Mouse (Mus musculus) hindbrain, embryonic 14.5 days (tissue): ENCODE results near the gene Hs2st1. TPM values are rescaled to one million over a fixed set of nuclear protein-coding genes. Genes with fewer than 3 reads are reported as not detected.

ENCODE experiments used
- ATAC-seq: fragments of 200-750 bp; cut with Nextera tagmentation; 2 replicates; pipeline ENCODE4 v1.8.0; 2017; ENCODE audit warnings: moderate number of reproducible peaks, mild to moderate bottlenecking, moderate TSS enrichment, moderate library complexity; ENCODE audit not compliant: low FRiP score
- DNase-seq: peaks from one replicate; pipeline ENCODE4 v3.0.0-alpha.2; 2015; ENCODE audit warnings: low spot score
- H3K27ac ChIP-seq: fragments of 300-500 bp; sonication (generic); 2 replicates; pipeline ENCODE4 v1.5.1; 2014; ENCODE audit warnings: mild to moderate bottlenecking, moderate library complexity
- H3K27me3 ChIP-seq: fragments of 300-500 bp; sonication (generic); 2 replicates; pipeline ENCODE4 v1.6.1; 2014; ENCODE audit warnings: mild to moderate bottlenecking, low read length, mixed read lengths; ENCODE audit not compliant: control insufficient read depth, insufficient read depth
- H3K36me3 ChIP-seq: fragments of 300-500 bp; sonication (generic); replicated peaks from 2 replicates; pipeline ENCODE4 v1.6.1; 2014; ENCODE audit not compliant: control insufficient read depth, insufficient read depth
- H3K4me1 ChIP-seq: fragments of 300-500 bp; sonication (generic); replicated peaks from 2 replicates; pipeline ENCODE4 v1.6.1; 2014; ENCODE audit warnings: antibody characterized with exemption, low read length, mixed read lengths; ENCODE audit not compliant: control insufficient read depth, insufficient read depth
- H3K4me2 ChIP-seq: fragments of 300-500 bp; sonication (generic); replicated peaks from 2 replicates; pipeline ENCODE4 v1.6.1; 2014; ENCODE audit warnings: mild to moderate bottlenecking, moderate library complexity
- H3K4me3 ChIP-seq: fragments of 300-500 bp; sonication (generic); replicated peaks from 2 replicates; pipeline ENCODE4 v1.5.1; 2014; ENCODE audit warnings: mild to moderate bottlenecking, low read length
- H3K9ac ChIP-seq: fragments of 300-500 bp; sonication (generic); 2 replicates; pipeline ENCODE4 v1.6.1; 2014
- H3K9me3 ChIP-seq: fragments of 300-500 bp; sonication (generic); 2 replicates; pipeline ENCODE4 v1.6.1; 2016; ENCODE audit warnings: low read length; ENCODE audit not compliant: control insufficient read depth
- WGBS: fragments of 180-500 bp; shearing (Covaris S2); extraction: QIAGEN DNeasy Blood & Tissue Kit; methylation state at CpG from one replicate; pipeline ENCODE4 v1.1.7; 2014; 5-methylcytosine and 5-hydroxymethylcytosine counted together
- polyA plus RNA-seq: library from polyadenylated mRNA; unstranded; fragments of >200 nt; fragmentation: Nextera tagmentation; extraction: Ambion mirVana; gene quantifications from 2 replicates; pipeline ENCODE4 v1.2.1, GENCODE M21; 2014

Hs2st1 gene
- polyA plus RNA-seq, 1 experiment from 2014 or later, result 15.2 TPM

DNA sequence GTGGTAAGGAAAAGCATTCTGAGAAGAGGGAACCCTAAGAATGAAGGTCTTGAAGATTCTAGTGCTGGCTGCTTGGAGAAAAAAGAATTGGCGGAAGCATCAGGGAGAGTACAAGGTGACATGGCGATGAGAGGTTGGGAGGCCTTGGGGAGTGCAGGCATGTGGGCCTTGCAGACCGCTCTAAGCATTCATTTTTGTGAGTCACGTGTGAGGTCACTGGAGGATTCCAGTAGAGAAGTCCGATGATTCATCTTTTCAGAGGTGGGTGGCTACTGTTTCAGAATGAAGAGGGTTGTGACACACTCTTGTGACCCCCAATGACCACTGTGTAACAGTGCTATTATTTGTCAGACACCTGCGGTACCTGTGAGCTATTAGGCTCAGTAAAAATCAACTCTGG, 121.0 kb downstream of the Hs2st1 start:
- Histone ChIP-seq H3K4me3 (no peak overlapping the region), H3K27me3 (no peaks in the 10 kb centered on the region), H3K4me1 (peaks cover 3% of the 10 kb centered on the region; the same call in 1 of the 2 replicates), H3K9me3 (no peaks in the 10 kb centered on the region), H3K9ac (no peak overlapping the region), H3K36me3 (peaks cover 3% of the 10 kb centered on the region; the same call in 1 of the 2 replicates), H3K27ac (no peak overlapping the region), H3K4me2 (no peak overlapping the region)
- DNase-seq (no peak), ATAC-seq (no peak)
- 95% methylated on average over 6 of the region's 6 CpGs for WGBS

DNA sequence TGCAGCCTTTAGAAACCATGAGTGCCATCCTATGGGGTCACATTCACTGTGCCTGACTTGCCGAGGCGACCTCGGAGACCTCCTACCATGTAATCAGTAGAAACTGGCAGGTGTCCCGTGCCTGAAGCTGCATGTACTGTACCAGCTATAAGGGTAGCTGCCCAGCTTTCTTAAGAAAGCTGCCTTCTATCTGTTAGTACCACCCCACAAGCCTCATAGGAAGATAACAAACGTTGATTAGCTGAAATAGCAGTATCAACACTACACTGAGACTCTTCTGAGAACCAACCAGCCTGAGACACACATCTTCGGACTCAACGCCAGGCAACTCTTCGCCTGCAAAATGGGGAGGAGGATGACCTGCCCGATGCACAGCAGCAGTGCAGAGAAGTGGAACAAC, 122.1 kb downstream of the Hs2st1 start:
- no peaks in the 10 kb centered on the region for H3K9me3 ChIP-seq
- no peak overlapping the region for H3K4me3 ChIP-seq
- no peak for ATAC-seq
- no peaks in the 10 kb centered on the region for H3K4me1 ChIP-seq
- H3K9ac ChIP-seq, result no peak overlapping the region
- no peak overlapping the region for H3K4me2 ChIP-seq
- 92% methylated on average over 9 of the region's 9 CpGs for whole genome bisulfite sequencing
- DNase-seq, result no peak
- no peaks in the 10 kb centered on the region; the same call in 1 of the 2 replicates for H3K36me3 ChIP-seq
- H3K27ac ChIP-seq, result no peak overlapping the region
- H3K27me3 ChIP-seq, result no peaks in the 10 kb centered on the region

DNA sequence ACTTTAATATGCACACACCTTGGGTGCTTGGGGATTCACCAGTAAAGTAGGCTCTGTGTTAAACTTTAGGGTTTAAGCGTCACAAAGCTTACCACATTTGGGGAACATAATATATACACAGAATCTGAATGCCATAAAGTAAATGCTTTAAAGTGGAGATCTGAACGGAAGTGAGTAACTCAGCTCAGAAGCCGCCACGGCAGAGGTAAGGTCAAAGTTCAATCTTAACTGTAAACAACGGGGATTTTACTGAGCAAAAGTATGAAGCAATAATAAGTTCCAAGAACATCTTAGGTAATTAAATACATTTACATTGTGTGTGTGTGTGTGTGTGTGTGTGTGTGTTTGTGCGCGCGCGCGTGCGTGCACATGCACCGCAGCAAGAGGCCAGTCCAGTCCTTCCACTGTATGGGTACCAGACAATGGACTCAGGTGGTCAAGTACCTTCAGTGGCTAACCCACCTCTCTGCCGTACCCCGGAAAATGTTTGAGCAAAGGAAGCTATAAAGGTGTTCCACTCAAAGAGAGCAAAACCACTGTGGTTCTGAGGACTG, 123.8 kb downstream of the Hs2st1 start:
- no peaks in the 10 kb centered on the region for H3K27me3 ChIP-seq
- no peaks in the 10 kb centered on the region for H3K9me3 ChIP-seq
- H3K4me3 ChIP-seq, result no peak overlapping the region
- H3K4me1 ChIP-seq, result no peaks in the 10 kb centered on the region
- no peak overlapping the region for H3K27ac ChIP-seq
- no peaks in the 10 kb centered on the region for H3K36me3 ChIP-seq
- ATAC-seq, result no peak
- H3K4me2 ChIP-seq, result no peak overlapping the region
- 97% methylated on average over 14 of the region's 14 CpGs for WGBS
- no peak for DNase-seq
- H3K9ac ChIP-seq, result no peak overlapping the region

DNA sequence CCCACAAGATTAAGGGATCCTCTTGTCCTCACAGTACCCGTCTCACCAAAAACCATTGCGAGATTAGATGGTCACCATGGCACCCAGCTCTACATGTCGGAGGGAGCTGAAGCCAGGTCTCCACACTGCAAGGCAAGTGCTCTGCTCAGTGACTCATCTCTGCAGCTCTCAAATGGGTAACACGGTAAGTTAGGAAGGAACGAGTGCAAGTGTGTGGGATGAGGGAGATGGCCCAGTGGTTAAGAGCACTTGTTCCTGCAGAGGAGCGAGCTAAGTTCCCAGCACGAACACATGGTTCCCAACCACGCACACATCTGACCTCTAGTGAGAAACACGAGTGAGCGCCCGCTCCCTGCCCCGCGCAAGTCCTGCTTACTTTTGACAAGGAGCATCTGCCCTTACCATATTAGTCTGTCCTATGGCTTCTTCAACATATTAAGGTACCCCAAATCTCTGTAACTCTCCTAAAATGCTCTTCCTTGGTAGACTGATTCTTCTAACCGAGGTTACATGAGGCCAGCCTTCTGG, 132.0 kb downstream of the Hs2st1 start:
- no peaks in the 10 kb centered on the region for H3K4me1 ChIP-seq

DNA sequence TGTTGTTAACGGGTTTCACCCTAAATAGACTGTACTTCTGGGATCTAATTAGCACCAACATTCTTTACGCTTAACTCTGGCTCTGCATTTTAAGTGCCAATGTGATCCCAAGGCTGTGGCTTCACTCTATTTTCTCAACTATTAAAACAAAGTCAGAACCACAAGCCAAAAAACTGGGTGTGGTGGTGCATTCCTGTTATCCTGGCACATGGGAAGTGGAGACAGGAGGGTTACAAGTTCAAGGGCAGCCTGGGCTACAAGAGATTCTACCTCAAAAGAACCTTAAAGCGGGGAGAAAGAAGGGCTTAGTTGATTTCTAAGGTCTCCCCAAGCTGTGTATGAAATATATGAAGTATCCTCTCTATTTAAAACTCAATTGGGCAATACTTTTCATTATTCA, 133.9 kb downstream of the Hs2st1 start:
- DNase-seq (no peak), ATAC-seq (no peak)
- Histone ChIP-seq H3K4me2 (no peak overlapping the region), H3K27ac (no peak overlapping the region), H3K9me3 (no peaks in the 10 kb centered on the region), H3K4me1 (no peaks in the 10 kb centered on the region), H3K27me3 (no peaks in the 10 kb centered on the region), H3K36me3 (no peaks in the 10 kb centered on the region), H3K4me3 (no peak overlapping the region), H3K9ac (no peak overlapping the region)
- 77% methylated on average over 3 of the region's 3 CpGs for WGBS

More for the DNA sequence above, 132.0 kb downstream of the Hs2st1 start:
- 96% methylated on average over 14 of the region's 14 CpGs for WGBS
- H3K27ac ChIP-seq, result no peak overlapping the region
- no peak overlapping the region for H3K9ac ChIP-seq
- ATAC-seq, result no peak
- H3K4me3 ChIP-seq, result no peak overlapping the region
- no peaks in the 10 kb centered on the region for H3K9me3 ChIP-seq
- H3K36me3 ChIP-seq, result no peaks in the 10 kb centered on the region
- no peak overlapping the region for H3K4me2 ChIP-seq
- no peak for DNase-seq
- H3K27me3 ChIP-seq, result no peaks in the 10 kb centered on the region

DNA sequence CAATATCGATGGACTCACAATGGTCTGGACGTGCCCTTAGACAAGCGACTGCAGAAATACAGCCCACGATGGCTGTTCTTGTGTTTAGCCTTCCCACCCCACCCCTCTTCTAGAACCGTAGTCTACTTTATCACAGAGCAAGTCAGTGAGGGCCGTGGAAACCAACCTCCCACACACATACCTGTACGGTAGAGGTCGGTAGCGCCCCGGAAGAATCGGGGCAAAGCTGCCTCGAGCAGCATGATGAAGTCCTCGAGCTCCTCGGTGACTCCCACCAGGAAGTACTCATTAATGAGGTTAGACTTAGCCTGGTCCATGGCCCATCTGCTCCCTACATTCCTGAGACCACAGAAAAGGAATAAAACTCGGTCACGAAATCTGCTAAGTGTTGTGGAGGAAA, 134.7 kb downstream of the Hs2st1 start:
- Histone ChIP-seq H3K9ac (no peak overlapping the region), H3K27me3 (no peaks in the 10 kb centered on the region), H3K36me3 (no peaks in the 10 kb centered on the region), H3K27ac (no peak overlapping the region), H3K4me1 (no peaks in the 10 kb centered on the region), H3K9me3 (no peaks in the 10 kb centered on the region), H3K4me2 (no peak overlapping the region), H3K4me3 (no peak overlapping the region)
- 97% methylated on average over 16 of the region's 16 CpGs for WGBS
- DNase-seq, result no peak
- ATAC-seq, result no peak

DNA sequence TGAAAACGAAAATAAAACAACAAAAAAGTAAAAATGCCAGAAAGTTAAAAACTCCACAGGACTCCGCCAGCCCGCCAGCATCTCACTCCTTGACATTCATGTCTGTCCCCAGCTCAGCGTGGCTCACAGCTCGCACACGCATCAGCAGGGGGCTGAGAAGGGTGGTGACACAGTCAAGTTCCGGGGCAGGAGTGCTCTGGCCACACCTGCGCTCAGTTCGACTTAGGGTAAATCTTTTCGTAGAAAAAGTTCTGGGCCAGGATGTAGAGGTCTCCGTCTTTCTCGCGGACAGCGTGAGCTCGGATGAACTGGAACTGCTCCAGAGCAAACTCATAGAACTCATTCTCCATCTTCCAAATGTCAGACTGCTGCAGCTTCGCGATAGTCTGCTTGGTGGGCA, 135.7 kb downstream of the Hs2st1 start:
- 92% methylated on average over 17 of the region's 17 CpGs for WGBS
- no peaks in the 10 kb centered on the region for H3K36me3 ChIP-seq
- DNase-seq (no peak), ATAC-seq (no peak)
- H3K9ac ChIP-seq, result no peak overlapping the region
- H3K27me3 ChIP-seq, result no peaks in the 10 kb centered on the region
- H3K4me2 ChIP-seq, result no peak overlapping the region
- no peaks in the 10 kb centered on the region for H3K4me1 ChIP-seq
- no peak overlapping the region for H3K4me3 ChIP-seq
- H3K9me3 ChIP-seq, result no peaks in the 10 kb centered on the region
- H3K27ac ChIP-seq, result no peak overlapping the region

DNA sequence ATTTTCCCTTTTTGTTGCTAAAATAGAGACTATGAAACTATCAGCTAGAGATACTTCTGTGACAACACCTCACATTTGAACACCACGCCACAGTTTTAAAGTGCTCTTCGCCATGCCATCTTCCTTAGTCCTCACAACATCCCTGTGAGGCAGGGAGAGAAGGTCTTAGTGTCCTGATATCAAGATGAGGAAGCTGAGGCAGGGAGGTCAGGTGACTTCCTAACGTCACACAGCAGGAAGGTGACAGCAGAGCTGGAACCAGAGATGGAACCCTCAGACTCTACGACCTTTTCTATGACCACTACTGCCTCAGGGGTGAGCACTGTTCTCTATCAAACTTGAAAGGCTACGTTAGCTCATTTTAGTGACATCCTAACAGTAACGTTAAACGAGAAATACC, 136.9 kb downstream of the Hs2st1 start:
- ATAC-seq (no peak), DNase-seq (no peak)
- no peak overlapping the region for H3K4me3 ChIP-seq
- WGBS, result 88% methylated on average over 7 of the region's 7 CpGs
- no peak overlapping the region for H3K4me2 ChIP-seq
- H3K27ac ChIP-seq, result no peak overlapping the region
- H3K9me3 ChIP-seq, result no peaks in the 10 kb centered on the region
- H3K27me3 ChIP-seq, result no peaks in the 10 kb centered on the region
- H3K9ac ChIP-seq, result no peak overlapping the region
- H3K36me3 ChIP-seq, result no peaks in the 10 kb centered on the region
- no peaks in the 10 kb centered on the region for H3K4me1 ChIP-seq

DNA sequence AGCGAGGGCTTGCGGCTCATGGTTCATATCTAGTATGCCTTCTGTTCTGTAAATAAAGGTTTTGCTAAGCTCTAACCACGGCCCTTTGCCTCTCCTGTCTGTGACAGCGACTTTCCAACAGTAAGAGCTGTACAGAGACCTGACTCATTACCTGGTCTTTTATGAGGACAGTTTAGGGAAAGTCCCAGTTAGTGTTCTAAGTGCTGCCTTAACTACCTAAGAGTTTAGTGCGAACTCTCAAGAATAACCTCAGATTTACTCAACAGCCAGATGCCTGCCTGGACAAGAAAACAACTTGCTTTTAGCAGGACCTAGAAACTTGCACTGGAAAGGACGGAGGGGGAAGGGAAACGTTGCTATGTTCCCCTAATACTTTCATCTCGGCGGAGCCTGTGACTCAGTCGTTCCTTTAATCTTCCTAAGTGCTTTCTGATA, 137.8 kb downstream of the Hs2st1 start:
- Histone ChIP-seq H3K4me2 (no peak overlapping the region), H3K36me3 (no peaks in the 10 kb centered on the region), H3K27me3 (no peaks in the 10 kb centered on the region), H3K27ac (no peak overlapping the region), H3K4me1 (no peaks in the 10 kb centered on the region), H3K9ac (no peak overlapping the region), H3K9me3 (no peaks in the 10 kb centered on the region), H3K4me3 (no peak overlapping the region)
- 94% methylated on average over 10 of the region's 10 CpGs for WGBS
- ATAC-seq (no peak), DNase-seq (no peak)
